Mouse (Mus musculus): ENCODE results near the gene Olfr141. TPM values are rescaled to one million over a fixed set of nuclear protein-coding genes. Genes with fewer than 3 reads are reported as not detected.

Gene Olfr141
- total RNA-seq (2021), result not detected in 2 replicates
- long read RNA-seq, experiment 1, result 0 reads
- long read RNA-seq, experiment 2, result 0 reads

DNA sequence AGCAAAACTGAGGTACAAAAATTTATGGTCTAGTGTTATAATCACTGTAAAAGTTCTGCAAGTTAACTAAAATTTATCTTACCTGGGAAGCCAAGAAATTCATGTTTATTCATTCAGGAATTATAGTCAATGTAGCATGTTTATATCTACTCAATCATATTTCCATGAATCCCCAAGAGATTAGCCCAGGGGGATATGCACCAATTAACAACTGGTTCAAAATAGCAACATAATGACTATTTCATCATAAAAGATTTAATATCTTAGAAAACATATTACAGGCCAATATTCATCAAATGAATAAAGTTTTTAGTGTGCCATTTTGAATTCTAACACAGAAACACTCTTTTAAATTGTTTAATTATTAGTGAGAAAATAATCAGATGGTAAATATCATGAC lies at the start of gene Olfr141:
Olfr141 (minus strand) TSS at position 101 of the 400 bp plus-strand sequence.
- DNase-seq, result no peak

DNA sequence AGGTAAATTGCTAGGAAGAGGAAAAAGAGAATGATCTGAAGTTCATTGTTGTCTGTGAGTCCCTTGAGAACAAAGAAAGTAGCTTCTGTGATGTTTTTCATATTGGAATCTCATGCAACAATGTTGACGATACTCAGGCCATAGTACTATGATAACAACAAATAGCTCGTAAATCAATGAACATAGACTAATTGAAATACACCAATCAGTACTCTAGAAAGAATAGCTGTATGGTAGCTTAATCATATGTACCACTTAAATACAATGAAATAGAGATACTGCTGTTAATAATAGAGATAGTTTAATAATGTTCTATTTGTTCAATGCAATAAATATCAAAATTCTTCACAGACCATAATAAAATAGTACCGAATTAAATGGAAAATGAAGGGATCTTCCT lies 41.8 kb upstream of the Olfr141 start, which contains the start of gene Olfr1095:
Olfr1095 (minus strand) TSS at position 101 of the 400 bp plus-strand sequence.
- no peak for DNase-seq

DNA sequence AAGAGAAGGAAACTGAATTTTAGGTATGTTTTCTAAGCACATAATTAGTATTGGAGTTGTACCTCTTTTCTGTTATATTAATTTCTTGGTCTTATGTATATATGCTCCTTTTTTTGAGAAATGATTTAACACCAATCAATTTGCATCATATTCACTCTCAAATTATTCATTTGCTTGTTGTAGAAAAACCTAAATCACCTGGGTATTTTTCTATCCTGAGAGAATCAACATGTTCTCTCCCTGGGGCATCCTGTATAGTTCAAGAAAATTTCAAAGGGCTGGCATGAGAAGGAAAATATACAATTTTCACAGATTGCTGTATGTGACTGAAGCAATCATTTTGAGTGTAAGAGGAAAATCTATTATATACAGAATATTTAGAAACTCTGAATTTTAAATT lies 14.5 kb upstream of the Olfr141 start, which contains the start of gene Olfr1094:
Olfr1094 (plus strand) TSS at position 301 of the 400 bp plus-strand sequence.
- DNase-seq, result no peak

DNA sequence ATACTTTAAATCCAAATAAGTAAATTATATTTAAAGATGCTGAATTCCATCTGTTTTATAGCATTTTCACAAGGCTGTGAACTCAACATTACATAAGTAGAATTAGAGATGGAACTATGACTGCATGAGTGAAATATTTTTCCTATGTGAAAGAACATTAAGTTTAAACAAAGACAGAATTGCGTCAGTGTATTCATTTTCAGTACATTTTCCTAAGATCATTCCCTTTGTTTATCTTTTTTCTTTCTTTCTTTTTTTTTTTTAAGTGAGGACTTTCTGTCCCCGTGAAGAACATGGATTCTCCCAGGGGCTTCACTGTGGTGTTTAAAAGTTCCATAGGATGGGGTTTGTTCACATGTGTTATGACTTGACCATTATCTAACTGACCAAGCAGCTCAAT lies 27.6 kb downstream of the Olfr141 start, which contains the start of gene Olfr1093:
Olfr1093 (plus strand) TSS at position 301 of the 400 bp plus-strand sequence.
- no peak for DNase-seq

DNA sequence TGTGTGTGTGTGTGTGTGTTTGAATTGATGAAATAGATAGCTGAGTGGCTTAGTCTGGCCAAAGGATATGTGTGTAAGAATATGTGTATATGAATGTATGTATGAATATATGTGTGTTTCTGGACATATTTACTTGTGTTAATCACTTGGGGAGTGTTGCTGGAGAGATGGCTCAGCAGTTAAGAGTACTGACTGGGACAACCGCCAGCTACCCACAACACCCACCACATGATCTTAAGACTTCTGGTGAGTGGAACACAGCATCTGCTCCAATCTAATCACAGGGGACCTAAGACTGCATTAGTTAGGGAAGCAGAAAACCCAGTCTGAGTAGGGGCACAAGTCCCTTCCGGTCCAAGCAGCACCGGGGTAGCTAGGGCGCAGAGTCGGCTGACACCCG lies 48.8 kb downstream of the Olfr141 start:
- DNase-seq, result no peak

DNA sequence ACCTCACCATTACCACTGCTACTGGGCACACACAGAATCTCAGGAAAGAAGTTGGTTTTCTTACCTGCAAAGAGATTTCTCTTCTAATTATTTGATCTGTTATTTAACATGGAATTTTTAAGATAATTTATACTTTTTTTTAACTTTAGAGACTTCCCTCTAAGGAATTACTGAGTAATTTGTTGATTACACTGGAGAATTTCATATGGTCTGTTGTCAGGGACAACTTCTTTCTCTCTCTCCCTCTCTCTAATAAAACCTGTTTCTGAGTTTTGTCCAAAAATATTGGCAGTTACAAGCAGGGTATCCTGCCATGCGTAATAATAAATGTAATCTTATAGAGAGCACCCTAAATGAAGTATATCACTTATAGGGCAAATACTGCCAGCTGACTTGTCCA lies 50.9 kb downstream of the Olfr141 start, which contains the start of gene Olfr1090:
Olfr1090 (minus strand) TSS at position 101 of the 400 bp plus-strand sequence.
- no peak for DNase-seq

Other genes starting within 250 kb of the Olfr141 start
- gene Olfr1082, start 211.1 kb downstream of the Olfr141 start, total RNA-seq (2021), result not detected in 2 replicates
- gene Olfr1084, start 170.3 kb downstream of the Olfr141 start, total RNA-seq (2021), result not detected in 2 replicates
- not detected in 2 replicates for gene Olfr1085, start 148.0 kb downstream of the Olfr141 start, total RNA-seq (2021)
- gene Olfr1086, start 129.9 kb downstream of the Olfr141 start, total RNA-seq (2021), result not detected in 2 replicates
- not detected in 2 replicates for gene Olfr1087, start 111.6 kb downstream of the Olfr141 start, total RNA-seq (2021)
- gene Olfr1089, start 76.3 kb downstream of the Olfr141 start, total RNA-seq (2021), result not detected in 2 replicates
- not detected in 2 replicates for gene Olfr1090, start 51.0 kb downstream of the Olfr141 start, total RNA-seq (2021)
- not detected in 2 replicates for gene Olfr1093, start 27.5 kb downstream of the Olfr141 start, total RNA-seq (2021)
- not detected in 2 replicates for gene Olfr1094, start 14.6 kb upstream of the Olfr141 start, total RNA-seq (2021)
- gene Olfr1095, start 41.7 kb upstream of the Olfr141 start, total RNA-seq (2021), result not detected in 2 replicates
- gene Gm13723, start 64.8 kb upstream of the Olfr141 start, total RNA-seq (2021), result not detected in 2 replicates
- gene Olfr1097, start 82.2 kb upstream of the Olfr141 start, total RNA-seq (2021), result not detected in 2 replicates
- gene Olfr1098, start 114.5 kb upstream of the Olfr141 start, total RNA-seq (2021), result not detected in 2 replicates
- gene Olfr1099, start 150.7 kb upstream of the Olfr141 start, total RNA-seq (2021), result not detected in 2 replicates
- gene Olfr1100, start 169.9 kb upstream of the Olfr141 start, total RNA-seq (2021), result not detected in 2 replicates
- not detected in 2 replicates for gene Olfr1101, start 181.2 kb upstream of the Olfr141 start, total RNA-seq (2021)
- not detected in 2 replicates for gene Olfr1102, start 188.4 kb upstream of the Olfr141 start, total RNA-seq (2021)
- not detected in 2 replicates for gene Olfr1104, start 217.1 kb upstream of the Olfr141 start, total RNA-seq (2021)
- gene Olfr1105, start 226.5 kb upstream of the Olfr141 start, total RNA-seq (2021), result not detected in 2 replicates
- gene Olfr1106, start 242.3 kb upstream of the Olfr141 start, total RNA-seq (2021), result not detected in 2 replicates